Comparison of ENCODE assay signal across 12 mouse cellular contexts in genomic region chr2:142589403-142590283, GRCm38 (mm10).
DNase-seq lines count a peak whose midpoint lies in the region; ATAC-seq lines count a peak whose summit lies in the region.
"Had no signal": no experiment of that assay in that cellular context is flagged by ENCODE, and none has a peak within 500 bp of the region (broad histone marks: within the 10 kb centered on the region; RNA-seq: fewer than 3 reads in every experiment).

No protein-coding gene starts in this region.

- no peak for DNase-seq in kidney, postnatal 36 days
- no peak for DNase-seq in urinary bladder, postnatal 36 days (ENCODE audit: low spot score in 2 of 2)
- DNase-seq in thymus, postnatal 25 days, result no peak
- DNase-seq in adrenal gland, postnatal 4 days (ENCODE audit: low spot score in 2 of 2), result no peak
- DNase-seq: gastrocnemius, adult 2 months; heart, postnatal 10 days; kidney, postnatal 14 days had no signal

- H3K27ac ChIP-seq in kidney, embryonic 16.5 days (ENCODE audit: low read length), result no peak overlapping the region; the same call in 1 of the 2 replicates
- H3K27ac ChIP-seq in forebrain, embryonic 13.5 days, result no peak overlapping the region
- no peak overlapping the region for H3K27ac ChIP-seq in limb, embryonic 13.5 days
- H3K27ac ChIP-seq in neural tube, embryonic 14.5 days (ENCODE audit: low read depth, low read length), result peak overlapping the region; percentile 69; the same call in 1 of the 2 replicates
- H3K27ac ChIP-seq: gastrocnemius, adult 2 months had no signal

- no peaks in the 10 kb centered on the region for H3K36me3 ChIP-seq in kidney, embryonic 16.5 days (ENCODE audit: insufficient read depth, low read length)
- H3K36me3 ChIP-seq in forebrain, embryonic 13.5 days (ENCODE audit: poor library complexity, severe bottlenecking), result no peaks in the 10 kb centered on the region
- H3K36me3 ChIP-seq in limb, embryonic 13.5 days, result no peaks in the 10 kb centered on the region
- H3K36me3 ChIP-seq in neural tube, embryonic 14.5 days (ENCODE audit: control insufficient read depth, insufficient read depth, low read length), result no peaks in the 10 kb centered on the region

- no peaks in the 10 kb centered on the region for H3K27me3 ChIP-seq in kidney, embryonic 16.5 days (ENCODE audit: insufficient read depth, low read length)
- H3K27me3 ChIP-seq in forebrain, embryonic 13.5 days, result 0 out of 2 replicates have a peak, but pooled peaks cover 2% of the 10 kb centered on the region
- H3K27me3 ChIP-seq in limb, embryonic 13.5 days, result no peaks in the 10 kb centered on the region
- no peaks in the 10 kb centered on the region for H3K27me3 ChIP-seq in neural tube, embryonic 14.5 days (ENCODE audit: control insufficient read depth, insufficient read depth, low read length)

- H3K4me3 ChIP-seq in kidney, embryonic 16.5 days (ENCODE audit: low read length), result no peak overlapping the region
- no peak overlapping the region for H3K4me3 ChIP-seq in forebrain, embryonic 13.5 days
- no peak overlapping the region for H3K4me3 ChIP-seq in limb, embryonic 13.5 days
- H3K4me3 ChIP-seq in neural tube, embryonic 14.5 days (ENCODE audit: low read depth, low read length), result no peak overlapping the region
- H3K4me3 ChIP-seq: gastrocnemius, adult 2 months had no signal

- ATAC-seq in kidney, embryonic 16.5 days (ENCODE audit: low FRiP score, low TSS enrichment), result peak; percentile 62; the same call in 1 of the 2 replicates
- ATAC-seq in forebrain, embryonic 13.5 days, result peak; percentile 75; the same call in 1 of the 2 replicates
- ATAC-seq in limb, embryonic 13.5 days (ENCODE audit: low FRiP score, low read depth), result peak; percentile 11; the same call in 1 of the 2 replicates
- ATAC-seq in neural tube, embryonic 14.5 days (ENCODE audit: low read depth), result peak; percentile 78

- H3K9ac ChIP-seq in kidney, embryonic 16.5 days (replicated peaks; ENCODE audit: low read length), result no peak overlapping the region
- no peak overlapping the region for H3K9ac ChIP-seq in forebrain, embryonic 13.5 days
- H3K9ac ChIP-seq in limb, embryonic 13.5 days, result no peak overlapping the region
- no peak overlapping the region for H3K9ac ChIP-seq in neural tube, embryonic 14.5 days (replicated peaks; ENCODE audit: low read depth, low read length)
- H3K9ac ChIP-seq: lung, embryonic 14.5 days had no signal

- no peaks in the 10 kb centered on the region for H3K9me3 ChIP-seq in kidney, embryonic 16.5 days (ENCODE audit: low read length)
- no peaks in the 10 kb centered on the region for H3K9me3 ChIP-seq in forebrain, embryonic 13.5 days (replicated peaks)
- no peaks in the 10 kb centered on the region for H3K9me3 ChIP-seq in limb, embryonic 13.5 days
- no peaks in the 10 kb centered on the region for H3K9me3 ChIP-seq in neural tube, embryonic 14.5 days (ENCODE audit: control insufficient read depth, low read length)

- 42% methylated on average over 14 of the region's 14 CpGs for WGBS in kidney, embryonic 16.5 days
- 4% methylated on average over 14 of the region's 14 CpGs for WGBS in forebrain, embryonic 13.5 days
- WGBS in limb, embryonic 13.5 days, result 34% methylated on average over 14 of the region's 14 CpGs
- WGBS in neural tube, embryonic 14.5 days, result 16% methylated on average over 14 of the region's 14 CpGs

- no peak overlapping the region for H3K4me2 ChIP-seq in kidney, embryonic 16.5 days (replicated peaks; ENCODE audit: low read depth, low read length)
- peak overlapping the region; percentile 35 for H3K4me2 ChIP-seq in forebrain, embryonic 13.5 days
- H3K4me2 ChIP-seq in limb, embryonic 13.5 days (replicated peaks), result 0 out of 2 replicates have a peak overlapping the region, but pooled peaks have one; percentile 25
- H3K4me2 ChIP-seq in neural tube, embryonic 14.5 days (ENCODE audit: low read depth, low read length), result no peak overlapping the region; the same call in 1 of the 2 replicates
- H3K4me2 ChIP-seq: lung, embryonic 14.5 days had no signal

- H3K4me1 ChIP-seq in kidney, embryonic 16.5 days (ENCODE audit: insufficient read depth, low read length), result peaks cover 17% of the 10 kb centered on the region; the same call in 1 of the 2 replicates
- peaks cover 15% of the 10 kb centered on the region for H3K4me1 ChIP-seq in forebrain, embryonic 13.5 days
- H3K4me1 ChIP-seq in limb, embryonic 13.5 days, result peaks cover 13% of the 10 kb centered on the region; the same call in 1 of the 2 replicates
- H3K4me1 ChIP-seq in neural tube, embryonic 14.5 days (ENCODE audit: control insufficient read depth, insufficient read depth, low read length), result peaks cover 13% of the 10 kb centered on the region

Comparison
In these comparisons a context has a peak if more than half of its experiments do, and no peak if none do; other contexts are left out.
1. ATAC-seq: peak in every context shown above with its lines; median percentile 78 in neural tube, embryonic 14.5 days; 75 in forebrain, embryonic 13.5 days; 62 in kidney, embryonic 16.5 days; 11 in limb, embryonic 13.5 days.
2. H3K4me2 ChIP-seq: peak in forebrain, embryonic 13.5 days (single experiment) and limb, embryonic 13.5 days (single experiment); none in kidney, embryonic 16.5 days (single experiment) and neural tube, embryonic 14.5 days (single experiment).